Mouse (Mus musculus) myocyte (in vitro differentiated cells): ENCODE results near the gene Efcab8. TPM values are rescaled to one million over a fixed set of nuclear protein-coding genes. Genes with fewer than 3 reads are reported as not detected.

Experiments used
- H3K27me3 ChIP-seq: one replicate; pipeline ENCODE4 v1.6.1; 2011; ENCODE audit not compliant: control insufficient read depth, insufficient read depth, insufficient read length
- H3K36me3 ChIP-seq: one replicate; pipeline ENCODE4 v1.6.1; 2011; ENCODE audit not compliant: control insufficient read depth, insufficient read depth
- H3K4me2 ChIP-seq: one replicate; pipeline ENCODE4 v1.6.1; 2011; ENCODE audit warnings: low read depth, control low read depth
- H3K4me3 ChIP-seq: one replicate; pipeline ENCODE4 v1.5.1; 2011; ENCODE audit warnings: mild to moderate bottlenecking, control low read depth, moderate library complexity
- H3K79me2 ChIP-seq: one replicate; pipeline ENCODE4 v1.6.1; 2011; ENCODE audit not compliant: control insufficient read depth, insufficient read depth
- H3ac ChIP-seq: one replicate; pipeline ENCODE4 v1.6.1; 2011; ENCODE audit not compliant: control insufficient read depth, insufficient read length
- CEBPB ChIP-seq: IDR thresholded peaks from 2 replicates; pipeline ENCODE4 v1.6.1; 2011; ENCODE audit warnings: mild to moderate bottlenecking, moderate library complexity; ENCODE audit not compliant: poor library complexity, insufficient read depth, severe bottlenecking
- E2F4 ChIP-seq: IDR thresholded peaks from one replicate; pipeline ENCODE4 v1.6.1; 2011; ENCODE audit warnings: mild to moderate bottlenecking, control low read depth, moderate library complexity; ENCODE audit not compliant: insufficient read depth
- MAX ChIP-seq: IDR thresholded peaks from one replicate; pipeline ENCODE4 v1.6.1; 2011; ENCODE audit warnings: low read depth, mild to moderate bottlenecking, control low read depth
- MYOD1 ChIP-seq, 3 experiments: IDR thresholded peaks; one replicate each; pipeline ENCODE4 v1.6.1; 2011; ENCODE audit warnings: control low read depth in 2 of 3, low read depth in 2 of 3, mild to moderate bottlenecking in 2 of 3, moderate library complexity in 1 of 3; ENCODE audit not compliant: insufficient read length in 2 of 3, control insufficient read depth in 1 of 3
- MYOG ChIP-seq, 3 experiments: IDR thresholded peaks; one replicate each; pipeline ENCODE4 v1.6.1; 2011; ENCODE audit warnings: control low read depth in 2 of 3, low read depth in 2 of 3, mild to moderate bottlenecking in 2 of 3; ENCODE audit not compliant: insufficient read length in 2 of 3, control insufficient read depth in 1 of 3, insufficient read depth in 1 of 3
- POLR2A ChIP-seq: IDR thresholded peaks from one replicate; pipeline ENCODE4 v1.6.1; 2011; ENCODE audit warnings: low read depth, mild to moderate bottlenecking, control low read depth, moderate library complexity; ENCODE audit not compliant: insufficient read length
- POLR2AphosphoS2 ChIP-seq: IDR thresholded peaks from one replicate; pipeline ENCODE4 v1.6.1; 2011; ENCODE audit warnings: low read depth, control low read depth; ENCODE audit not compliant: insufficient read length
- REST ChIP-seq: IDR thresholded peaks from one replicate; pipeline ENCODE4 v1.6.1; 2011; ENCODE audit warnings: mild to moderate bottlenecking, control low read depth, moderate library complexity; ENCODE audit not compliant: insufficient read depth, insufficient read length
- SRF ChIP-seq: IDR thresholded peaks from one replicate; pipeline ENCODE4 v1.6.1; 2011; ENCODE audit warnings: low read depth; ENCODE audit not compliant: control insufficient read depth, insufficient read length
- TCF12 ChIP-seq: IDR thresholded peaks from one replicate; pipeline ENCODE4 v1.6.1; 2011; ENCODE audit warnings: mild to moderate bottlenecking, control low read depth; ENCODE audit not compliant: poor library complexity, insufficient read depth, severe bottlenecking
- TCF3 ChIP-seq: IDR thresholded peaks from one replicate; pipeline ENCODE4 v1.6.1; 2011; ENCODE audit warnings: low read depth, control low read depth; ENCODE audit not compliant: insufficient read length
- USF1 ChIP-seq: IDR thresholded peaks from one replicate; pipeline ENCODE4 v1.6.1; 2011; ENCODE audit warnings: low read depth, mild to moderate bottlenecking, control low read depth, moderate library complexity
- polyA plus RNA-seq: library from polyadenylated mRNA; unstranded; fragments of >200 nt; fragmentation: generic; extraction: Trizol; gene quantifications from one replicate; pipeline ENCODE4 v1.2.1, GENCODE M21; 2012; ENCODE audit warnings: missing spikeins

Gene Efcab8
- polyA plus RNA-seq, 1 experiment = 0.04 TPM

- no peaks in the 10 kb centered on the region for H3K79me2 ChIP-seq
- H3K4me2 ChIP-seq = no peak within 1 kb of the TSS
- no peak within 1 kb of the TSS for H3K4me3 ChIP-seq
- no peak within 1 kb of the TSS for H3ac ChIP-seq
- TF ChIP-seq E2F4 = no peak
- no peak for TF ChIP-seq TCF3
- TF ChIP-seq CEBPB = no peak
- TF ChIP-seq MYOG (IDR thresholded peaks at IDR 0.05; ENCODE audit: control insufficient read depth in 1 of 3, insufficient read depth in 1 of 3, insufficient read length in 2 of 3, low read depth in 2 of 3) = no peak
- H3K36me3 ChIP-seq = no peaks in the 10 kb centered on the region
- H3K27me3 ChIP-seq = no peaks in the 10 kb centered on the region
Observed at GRCm38 (mm10) chr2:153870984-153871383, 91.3 kb downstream of the Efcab8 start, which contains the start of gene Sun5. Gene Sun5, minus strand, starts transcription at chr2:153871084.

- no peaks in the 10 kb centered on the region for H3K27me3 ChIP-seq
- no peaks in the 10 kb centered on the region for H3K79me2 ChIP-seq
- H3ac ChIP-seq = no peak within 1 kb of the TSS
- H3K4me2 ChIP-seq = no peak within 1 kb of the TSS
- H3K36me3 ChIP-seq = no peaks in the 10 kb centered on the region
- H3K4me3 ChIP-seq = no peak within 1 kb of the TSS
- TF ChIP-seq USF1 (no peak), POLR2A (no peak), SRF (no peak), CEBPB (no peak), TCF3 (no peak), REST (no peak), POLR2AphosphoS2 (no peak), MAX (no peak), MYOG (IDR thresholded peaks at IDR 0.05; ENCODE audit: control insufficient read depth in 1 of 3, insufficient read depth in 1 of 3, insufficient read length in 2 of 3, low read depth in 2 of 3) (no peak), MYOD1 (IDR thresholded peaks at IDR 0.05; ENCODE audit: control insufficient read depth in 1 of 3, insufficient read length in 2 of 3, low read depth in 2 of 3) (no peak), E2F4 (no peak), TCF12 (no peak)
Observed at GRCm38 (mm10) chr2:153874745-153875144, 95.0 kb downstream of the Efcab8 start, which contains the start of gene Bpifb2. Gene Bpifb2, plus strand, starts transcription at chr2:153875045.

Other genes starting within 250 kb of the Efcab8 start
- gene Nol4l, start 250.0 kb upstream of the Efcab8 start, polyA plus RNA-seq = 0.44 TPM
- 22.3 TPM for gene Commd7, start 147.2 kb upstream of the Efcab8 start, polyA plus RNA-seq
- gene Dnmt3b, start 130.5 kb upstream of the Efcab8 start, polyA plus RNA-seq = 0.62 TPM
- gene Dnmt3c, start 83.3 kb upstream of the Efcab8 start, polyA plus RNA-seq = not detected
- 60.5 TPM for gene Mapre1, start 38.7 kb upstream of the Efcab8 start, polyA plus RNA-seq
- gene Sun5, start 91.2 kb downstream of the Efcab8 start, polyA plus RNA-seq = not detected
- not detected for gene Bpifb2, start 95.1 kb downstream of the Efcab8 start, polyA plus RNA-seq
- not detected for gene Bpifb6, start 120.5 kb downstream of the Efcab8 start, polyA plus RNA-seq
- not detected for gene Bpifb3, start 138.3 kb downstream of the Efcab8 start, polyA plus RNA-seq
- not detected for gene Bpifb4, start 158.3 kb downstream of the Efcab8 start, polyA plus RNA-seq
- not detected for gene Bpifa6, start 195.0 kb downstream of the Efcab8 start, polyA plus RNA-seq
- gene Bpifa2, start 228.3 kb downstream of the Efcab8 start, polyA plus RNA-seq = not detected